Mouse (Mus musculus) c-Kit-positive CD71-positive TER-119-negative erythroid progenitor cells, embryonic 14.5 days (primary cell): ENCODE measurements around the gene Pou2f2.
"Not testable (repeated sequence)": the region's sequence is repeated elsewhere in the genome, so short reads cannot be mapped to it uniquely, and the experiment has no call there.

ENCODE experiments used
- DNase-seq: peaks from one replicate; pipeline ENCODE4 v3.0.0-alpha.2; 2013; ENCODE audit warnings: low read depth

The Pou2f2 gene

DNA sequence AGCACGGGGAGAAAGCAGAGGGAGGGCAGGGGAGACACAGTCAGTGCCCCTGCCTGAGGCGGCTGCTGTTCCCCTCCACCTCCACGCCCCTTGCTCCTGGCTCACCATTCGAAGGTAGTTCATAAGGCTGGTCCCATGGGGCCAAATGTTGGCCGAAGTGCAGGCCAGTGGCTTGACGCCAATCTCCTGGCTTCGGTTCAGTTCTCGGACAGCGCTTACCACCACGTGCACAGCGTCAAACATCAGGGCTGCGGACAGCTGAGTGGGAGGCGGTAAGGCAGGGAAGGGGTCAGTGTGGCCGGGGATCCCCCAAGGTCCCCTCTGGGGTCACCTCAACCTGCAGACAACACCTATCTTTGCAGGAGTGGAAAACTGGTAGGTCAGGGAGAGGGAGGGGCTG lies 120.7 kb downstream of the Pou2f2 start:
- DNase-seq = no peak

DNA sequence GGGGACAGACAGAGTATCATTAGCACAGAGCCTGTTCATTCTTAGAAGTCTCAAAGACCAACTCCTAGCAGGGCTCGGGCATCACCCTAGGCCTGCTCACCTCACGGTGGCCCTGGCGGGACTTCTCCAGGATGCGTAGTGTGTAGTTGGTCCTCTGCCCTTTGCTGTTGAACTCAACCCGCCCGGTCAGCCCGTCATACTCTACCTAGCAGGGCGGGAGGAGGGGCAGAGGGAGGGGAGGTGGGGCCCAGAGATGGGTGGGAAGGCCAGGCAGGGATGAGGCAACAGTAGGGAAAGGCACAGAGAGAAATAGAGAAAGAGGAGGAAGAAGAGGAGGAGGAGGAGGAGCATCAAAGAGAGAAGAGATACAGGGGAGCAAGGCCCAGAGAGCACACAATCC lies 121.1 kb downstream of the Pou2f2 start:
- no peak for DNase-seq

DNA sequence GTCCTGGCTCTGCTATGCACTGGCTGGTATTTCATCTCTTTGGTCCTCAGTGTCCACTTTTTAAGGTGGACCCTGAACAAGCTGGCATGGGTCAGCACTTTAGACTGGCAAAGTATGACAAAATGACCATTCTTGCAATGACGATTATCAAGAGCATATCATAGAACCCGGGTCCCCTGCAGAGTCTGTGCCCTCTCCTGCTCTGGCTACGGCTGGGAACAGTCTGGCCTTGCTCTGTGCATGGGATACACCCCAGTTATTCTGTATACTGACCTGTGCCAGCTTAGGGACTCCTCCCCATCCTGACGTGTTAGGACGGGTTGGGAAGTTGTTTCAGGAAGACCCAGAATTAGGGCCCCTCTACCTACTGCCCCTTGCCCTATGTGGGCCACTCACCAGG lies 121.6 kb downstream of the Pou2f2 start:
- no peak for DNase-seq

DNA sequence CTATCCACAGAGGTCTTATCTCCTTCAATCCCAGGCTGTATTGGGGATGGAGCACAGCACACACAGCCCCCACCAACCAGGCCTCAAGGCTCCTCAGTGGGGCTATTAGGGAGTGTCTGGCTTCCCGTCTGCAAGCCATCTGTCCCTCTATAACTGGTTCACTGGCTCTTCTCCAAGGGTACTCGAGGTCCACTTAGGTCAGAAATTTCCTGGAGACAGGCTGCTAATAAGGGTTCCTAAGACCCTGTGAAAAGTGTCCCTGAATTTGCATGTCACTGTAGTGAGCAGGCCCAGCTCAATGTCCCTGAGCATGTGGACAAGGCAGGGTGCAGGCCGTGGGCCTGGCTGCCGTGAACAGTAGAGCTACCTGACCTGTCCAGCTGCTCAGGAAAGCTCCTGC lies 122.6 kb downstream of the Pou2f2 start:
- no peak for DNase-seq

DNA sequence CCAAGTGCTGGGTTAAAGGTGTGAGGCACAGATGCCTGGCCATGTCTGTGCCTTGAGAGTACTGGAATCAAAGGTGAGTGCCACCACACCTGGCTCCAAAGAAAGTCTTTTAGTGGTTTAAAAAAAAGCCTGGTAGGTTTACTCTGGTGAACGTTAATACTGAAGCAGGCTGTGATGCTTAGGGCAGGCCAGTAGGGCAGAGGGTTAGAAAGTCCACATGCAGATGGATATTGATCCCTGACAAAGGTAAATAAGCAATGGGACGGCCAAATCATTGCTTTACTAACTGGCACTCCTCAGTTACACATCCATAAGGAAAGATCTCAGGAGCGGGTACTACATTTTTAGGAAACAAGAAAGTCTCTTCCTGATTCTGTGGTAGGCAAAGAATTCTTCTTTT lies 126.9 kb downstream of the Pou2f2 start:
- DNase-seq = no peak

DNA sequence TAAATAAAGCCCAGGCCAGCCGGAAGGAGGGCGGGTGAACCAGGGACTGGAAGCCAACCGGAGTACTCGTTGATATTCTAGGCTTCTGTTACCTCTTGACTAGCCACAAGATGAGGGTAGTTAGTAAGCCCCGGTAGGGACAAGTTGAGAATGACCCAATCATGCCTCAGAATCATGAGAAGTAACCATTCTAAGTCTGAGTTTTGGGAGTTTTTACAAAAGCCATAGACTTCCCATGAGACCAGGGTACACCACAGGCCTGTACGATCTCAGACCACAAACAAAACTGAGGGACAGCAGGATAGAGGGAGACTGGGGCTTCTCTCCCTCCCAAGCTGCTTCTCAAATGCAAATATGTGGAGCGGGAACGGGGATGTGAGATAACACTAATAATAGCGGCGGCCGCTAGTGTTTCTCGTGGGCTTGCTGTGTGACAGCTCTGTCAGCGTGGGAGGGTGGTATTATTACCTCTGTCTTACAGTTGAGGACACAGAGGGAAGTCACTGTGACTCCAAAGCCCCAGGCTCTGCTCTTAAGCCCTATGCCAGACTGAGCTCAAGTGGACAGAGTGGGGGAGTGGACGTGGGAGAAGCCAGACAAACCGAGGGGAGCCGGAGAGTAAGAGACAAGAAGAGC lies 130.1 kb downstream of the Pou2f2 start:
- DNase-seq = no peak

DNA sequence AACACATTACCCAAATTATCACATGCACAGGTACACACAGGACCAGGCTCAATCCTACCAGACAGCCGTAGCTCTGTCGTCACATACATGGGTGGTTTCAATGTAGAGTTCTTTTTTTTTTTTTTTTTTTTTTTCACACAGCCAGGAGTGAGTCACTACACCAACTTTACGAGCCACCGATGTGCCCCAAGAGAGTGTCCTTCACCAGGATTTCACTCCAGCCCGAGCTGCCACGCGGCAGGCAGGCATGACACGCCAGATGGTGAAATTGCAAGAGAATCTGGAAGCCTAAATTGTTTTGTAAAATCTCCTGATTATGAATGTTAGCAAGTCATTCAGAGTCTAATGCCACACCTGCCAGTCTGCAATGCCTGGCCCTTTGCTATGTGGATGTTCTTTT lies 132.2 kb downstream of the Pou2f2 start:
- no peak for DNase-seq

DNA sequence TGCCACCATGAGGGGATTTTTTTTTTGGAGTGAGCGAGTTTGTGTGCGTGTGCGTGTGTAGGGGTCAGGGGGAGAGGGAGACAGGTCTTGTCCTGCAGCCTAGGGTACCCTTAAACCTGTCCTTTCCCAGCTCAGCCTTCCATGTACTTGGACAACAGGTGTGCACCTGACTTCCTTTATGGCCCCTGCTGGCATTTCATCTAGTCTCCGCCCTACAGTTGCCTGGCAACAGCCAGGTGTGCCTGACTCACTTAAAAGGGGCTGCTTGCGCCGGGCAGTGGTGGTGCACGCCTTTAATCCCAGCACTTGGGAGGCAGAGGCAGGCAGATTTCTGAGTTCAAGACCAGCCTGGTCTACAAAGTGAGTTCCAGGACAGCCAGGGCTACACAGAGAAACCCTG lies 134.9 kb downstream of the Pou2f2 start:
- DNase-seq = not testable (repeated sequence)

DNA sequence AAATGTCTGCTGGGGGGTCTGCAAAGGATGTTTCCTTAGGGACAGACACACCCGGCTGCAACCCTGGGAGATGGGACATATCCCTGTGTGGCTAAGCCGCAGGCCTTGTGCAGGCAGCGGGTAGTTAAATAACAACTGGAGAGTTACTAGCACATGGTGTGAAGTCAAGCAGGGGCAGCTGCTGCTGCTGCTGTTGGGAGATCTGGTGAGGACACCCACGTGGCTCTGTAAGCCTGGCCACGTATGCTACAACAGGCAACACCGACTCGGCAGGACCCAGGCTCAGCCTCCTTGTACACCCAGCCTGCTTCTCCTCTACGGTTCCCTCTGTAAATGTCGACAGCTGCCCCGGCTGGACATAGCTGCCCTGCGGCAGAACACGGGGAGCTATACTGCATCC lies 137.6 kb downstream of the Pou2f2 start:
- DNase-seq = no peak
